Mouse (Mus musculus): ENCODE results near the gene Mfsd7a. TPM values are rescaled to one million over a fixed set of nuclear protein-coding genes. Genes with fewer than 3 reads are reported as not detected.
"Not testable (repeated sequence)": the region's sequence is repeated elsewhere in the genome, so short reads cannot be mapped to it uniquely, and the experiment has no call there.

Mfsd7a gene
- polyA plus RNA-seq (2016; fragmentation: Nextera tagmentation; extraction: Ambion mirVana), result 0.10 TPM in 1 of 2 replicates, not detected in the other

DNA sequence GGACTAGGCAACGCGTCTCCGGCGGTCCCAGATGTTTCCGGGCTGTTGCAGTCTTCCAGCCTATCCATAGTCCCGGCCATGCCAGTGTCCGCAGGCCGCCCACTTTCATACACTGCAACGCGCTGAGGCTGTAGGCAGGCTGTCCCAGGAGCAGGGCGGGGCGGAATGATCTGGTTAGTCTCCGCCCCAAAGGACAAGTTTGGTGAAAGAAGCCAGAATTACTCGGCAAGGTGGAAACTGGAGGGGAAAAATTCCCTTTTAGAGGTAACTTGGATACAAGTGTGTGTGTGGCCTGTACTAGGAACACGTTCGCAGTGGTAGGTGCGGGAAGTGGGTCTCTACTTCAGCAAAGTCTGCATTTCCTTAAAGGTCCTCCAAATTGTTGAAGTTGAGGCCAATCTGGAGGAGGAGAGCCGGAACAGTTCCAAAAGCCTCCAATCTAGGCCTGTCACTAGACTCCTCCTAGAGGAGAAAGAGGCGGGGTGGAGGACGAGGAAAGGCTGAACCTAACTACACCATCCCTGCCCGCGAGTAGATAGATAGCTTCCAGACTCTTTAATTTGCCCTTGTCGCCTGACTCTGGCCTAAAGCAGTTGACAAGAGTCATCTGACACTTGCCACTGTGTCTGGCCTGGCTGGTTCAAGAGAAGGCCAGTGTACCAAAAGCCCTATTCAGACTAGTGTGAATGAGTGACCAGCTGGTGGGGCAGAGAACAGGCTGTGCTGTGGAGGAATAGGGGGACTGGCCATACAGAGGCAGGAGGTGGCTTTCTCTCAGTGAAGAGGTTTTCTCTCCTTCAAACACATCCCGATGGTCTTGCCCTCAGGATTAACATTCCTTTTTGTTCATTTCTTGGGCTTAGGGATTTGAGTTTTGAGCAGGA is at the start of gene Mfsd7a:
Gene Mfsd7a (minus strand): TSS at position 107 of the 884 bp plus-strand sequence.
- Histone ChIP-seq H3K4me2 (peak within 1 kb of the TSS; percentile 54), H3K4me3 (replicated peaks) (peak within 1 kb of the TSS; percentile 29), H3K27ac (no peak within 1 kb of the TSS), H3K4me1 (peaks cover 7% of the 10 kb centered on the region), H3K9me3 (no peaks in the 10 kb centered on the region), H3K9ac (no peak within 1 kb of the TSS), H3K27me3 (peaks cover 43% of the 10 kb centered on the region), H3K36me3 (replicated peaks) (no peaks in the 10 kb centered on the region)
- peak; percentile 39; the same call in 1 of the 2 replicates for ATAC-seq (ENCODE audit: low FRiP score)
- 13% methylated on average over 24 of the region's 24 CpGs for WGBS

DNA sequence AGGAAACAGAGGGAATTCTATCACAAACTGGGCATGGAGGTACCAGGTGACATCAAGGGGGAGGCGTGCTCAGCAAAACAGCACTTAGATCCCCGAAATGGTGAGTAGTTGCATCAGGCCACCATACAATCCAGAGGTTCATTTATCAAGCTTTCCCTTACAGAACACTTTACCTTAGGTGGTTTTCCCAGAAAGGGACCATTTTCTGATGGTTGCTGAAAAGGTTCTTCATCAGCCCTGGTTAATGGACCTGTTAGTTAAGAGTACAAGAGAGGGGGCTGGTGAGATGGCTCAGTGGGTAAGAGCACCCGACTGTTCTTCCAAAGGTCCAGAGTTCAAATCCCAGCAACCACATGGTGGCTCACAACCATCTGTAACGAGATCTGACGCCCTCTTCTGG is 37.5 kb upstream of the Mfsd7a start:
- ATAC-seq (ENCODE audit: low FRiP score); H3K27ac ChIP-seq; H3K27me3 ChIP-seq; H3K9ac ChIP-seq; H3K4me3 ChIP-seq (replicated peaks); H3K9me3 ChIP-seq; H3K4me1 ChIP-seq; H3K4me2 ChIP-seq: not testable (repeated sequence)
- 94% methylated on average over 5 of the region's 5 CpGs for WGBS
- peaks cover 63% of the 10 kb centered on the region for H3K36me3 ChIP-seq (replicated peaks)

DNA sequence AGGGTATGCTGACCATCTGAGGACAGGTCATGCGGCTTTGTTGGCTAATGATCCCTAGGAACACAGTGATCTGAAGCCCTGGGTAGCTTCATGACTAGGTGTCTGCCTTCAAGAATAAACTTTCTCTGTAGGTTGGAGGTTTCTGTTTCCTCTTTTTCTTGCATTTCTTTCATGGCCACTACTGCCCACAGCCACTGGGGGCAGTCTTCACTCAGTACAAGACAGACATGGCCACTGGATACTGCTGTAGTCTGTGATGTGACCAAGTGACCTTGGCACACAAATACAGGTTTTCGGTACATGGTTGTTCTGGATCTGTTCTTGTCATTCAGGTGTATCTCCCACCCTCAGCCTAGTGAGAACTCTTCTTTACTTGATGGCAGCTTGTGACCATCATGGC is 36.5 kb upstream of the Mfsd7a start:
- H3K9ac ChIP-seq, result no peak overlapping the region
- H3K4me3 ChIP-seq (replicated peaks), result no peak overlapping the region
- no peaks in the 10 kb centered on the region for H3K9me3 ChIP-seq
- H3K27me3 ChIP-seq, result no peaks in the 10 kb centered on the region
- peaks cover 54% of the 10 kb centered on the region for H3K36me3 ChIP-seq (replicated peaks)
- H3K27ac ChIP-seq, result no peak overlapping the region
- 91% methylated on average over 2 of the region's 2 CpGs for WGBS
- no peak for ATAC-seq (ENCODE audit: low FRiP score)
- H3K4me1 ChIP-seq, result no peaks in the 10 kb centered on the region
- H3K4me2 ChIP-seq, result no peak overlapping the region

DNA sequence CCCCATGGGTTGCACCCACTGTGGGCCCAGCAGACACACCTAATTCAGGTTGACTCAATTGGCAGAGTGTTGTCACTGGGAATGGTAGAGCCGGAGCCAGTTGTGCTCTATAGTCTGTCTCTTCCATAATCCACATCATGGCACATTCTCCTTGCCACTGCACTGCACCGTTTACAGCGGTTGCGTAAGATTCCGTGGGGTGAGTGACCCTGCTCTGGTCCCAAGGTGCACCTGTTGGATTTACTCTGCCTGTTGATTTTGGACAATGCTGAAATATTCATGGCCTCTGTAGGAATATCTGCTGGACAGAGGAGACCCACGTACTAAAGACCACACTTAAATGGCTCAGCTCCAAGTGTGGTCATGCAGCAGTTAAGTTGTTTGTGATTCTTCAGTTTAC is 34.3 kb upstream of the Mfsd7a start:
- Histone ChIP-seq H3K27ac (no peak overlapping the region), H3K4me2 (no peak overlapping the region), H3K36me3 (replicated peaks) (peaks cover 46% of the 10 kb centered on the region), H3K27me3 (no peaks in the 10 kb centered on the region), H3K9me3 (no peaks in the 10 kb centered on the region), H3K4me3 (replicated peaks) (no peak overlapping the region), H3K9ac (no peak overlapping the region), H3K4me1 (no peaks in the 10 kb centered on the region)
- WGBS, result 95% methylated on average over 6 of the region's 6 CpGs
- no peak for ATAC-seq (ENCODE audit: low FRiP score)

DNA sequence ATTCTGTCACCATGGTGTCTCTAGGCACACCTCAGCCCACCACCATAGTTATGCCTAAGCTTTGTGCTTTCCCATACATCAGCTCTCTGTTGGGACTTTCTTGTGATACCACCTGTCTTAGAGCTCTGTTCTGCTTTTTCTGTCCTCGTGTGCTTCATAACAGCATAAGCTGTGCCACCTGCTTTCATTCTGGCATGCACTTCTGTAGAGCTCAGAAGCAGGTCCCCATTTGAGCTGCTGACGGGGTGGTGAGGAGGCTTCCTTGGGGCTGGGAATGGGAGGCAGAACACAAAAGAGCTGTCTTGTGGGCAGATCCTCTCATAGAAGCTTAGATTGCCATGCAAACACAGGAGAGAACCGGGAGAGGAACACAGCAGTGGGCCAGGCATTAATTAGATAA is 27.3 kb upstream of the Mfsd7a start:
- 88% methylated on average over 3 of the region's 3 CpGs for WGBS
- Histone ChIP-seq H3K4me1 (no peaks in the 10 kb centered on the region), H3K4me2 (no peak overlapping the region), H3K4me3 (replicated peaks) (no peak overlapping the region), H3K36me3 (replicated peaks) (peaks cover 78% of the 10 kb centered on the region), H3K9me3 (no peaks in the 10 kb centered on the region), H3K27me3 (no peaks in the 10 kb centered on the region), H3K9ac (no peak overlapping the region), H3K27ac (no peak overlapping the region)
- ATAC-seq (ENCODE audit: low FRiP score), result no peak

DNA sequence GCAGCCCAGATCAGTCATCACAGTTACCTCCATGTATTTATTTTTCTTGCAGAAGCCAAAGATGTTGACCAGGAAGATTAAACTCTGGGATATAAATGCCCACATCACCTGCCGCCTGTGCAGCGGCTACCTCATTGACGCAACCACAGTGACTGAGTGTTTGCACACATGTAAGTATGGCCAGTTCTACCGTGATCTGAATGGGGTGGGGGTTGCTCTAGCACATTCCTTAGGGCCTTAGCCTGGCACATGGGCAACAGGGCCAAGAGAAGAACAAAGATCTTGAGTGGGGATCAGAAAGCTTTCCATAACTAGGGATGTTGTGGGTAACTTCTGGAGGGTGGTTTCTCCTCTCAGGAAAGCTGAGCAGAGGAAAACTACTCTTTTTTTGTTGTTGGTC is 25.0 kb upstream of the Mfsd7a start:
- Histone ChIP-seq H3K36me3 (replicated peaks) (peaks cover 73% of the 10 kb centered on the region), H3K9ac (no peak overlapping the region), H3K27ac (no peak overlapping the region), H3K9me3 (no peaks in the 10 kb centered on the region), H3K4me2 (no peak overlapping the region), H3K27me3 (no peaks in the 10 kb centered on the region), H3K4me1 (peaks cover 8% of the 10 kb centered on the region), H3K4me3 (replicated peaks) (no peak overlapping the region)
- WGBS, result 93% methylated on average over 4 of the region's 4 CpGs
- no peak for ATAC-seq (ENCODE audit: low FRiP score)

DNA sequence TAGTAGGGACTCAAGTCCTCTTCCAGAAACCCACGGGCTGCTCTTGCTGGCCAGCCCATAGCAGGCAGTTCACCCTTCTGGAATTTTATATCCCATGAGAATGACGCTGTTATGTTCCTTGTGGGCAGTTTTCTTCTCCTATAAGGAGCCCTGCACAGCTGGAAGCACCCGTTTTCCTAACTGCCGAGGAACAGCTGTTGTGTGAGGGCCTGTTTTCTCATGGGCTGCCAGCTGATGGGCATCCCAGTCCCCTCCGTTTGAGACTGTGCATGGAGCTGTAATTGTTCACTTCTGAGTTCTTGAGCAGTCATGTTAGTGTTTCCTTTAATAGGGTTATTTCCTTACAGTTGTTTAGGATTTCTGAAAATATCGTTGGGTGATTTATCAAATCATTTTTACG is 20.9 kb upstream of the Mfsd7a start:
- ATAC-seq (ENCODE audit: low FRiP score), result no peak
- H3K4me2 ChIP-seq, result no peak overlapping the region
- H3K36me3 ChIP-seq (replicated peaks), result peaks cover 40% of the 10 kb centered on the region
- no peaks in the 10 kb centered on the region for H3K27me3 ChIP-seq
- peaks cover 22% of the 10 kb centered on the region for H3K4me1 ChIP-seq
- H3K9ac ChIP-seq, result no peak overlapping the region
- 85% methylated on average over 7 of the region's 7 CpGs for WGBS
- H3K4me3 ChIP-seq (replicated peaks), result no peak overlapping the region
- no peaks in the 10 kb centered on the region for H3K9me3 ChIP-seq
- H3K27ac ChIP-seq, result no peak overlapping the region

DNA sequence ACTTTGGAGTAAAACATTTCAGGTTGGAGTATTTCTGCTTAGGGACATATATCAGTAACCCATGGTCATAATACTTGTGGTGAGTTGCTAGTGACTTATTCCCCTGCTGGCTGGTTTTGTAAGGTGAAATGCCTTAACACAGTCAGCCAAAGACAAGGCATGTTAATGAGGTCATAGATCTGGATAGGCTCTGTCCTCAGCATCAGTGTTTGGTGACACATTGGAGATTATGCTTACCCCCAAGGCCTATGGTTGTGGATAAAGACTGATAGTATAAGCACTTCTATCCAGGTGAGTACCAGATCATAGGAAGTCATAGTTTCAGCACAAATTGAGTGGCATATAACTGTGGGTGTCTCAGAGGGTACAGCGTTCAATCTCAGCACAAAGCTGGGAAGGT is 18.0 kb upstream of the Mfsd7a start:
- Histone ChIP-seq H3K27ac (no peak overlapping the region), H3K4me1 (peaks cover 49% of the 10 kb centered on the region), H3K9ac (no peak overlapping the region), H3K27me3 (no peaks in the 10 kb centered on the region), H3K9me3 (no peaks in the 10 kb centered on the region), H3K4me2 (no peak overlapping the region), H3K4me3 (replicated peaks) (no peak overlapping the region), H3K36me3 (replicated peaks) (peaks cover 10% of the 10 kb centered on the region; the same call in 1 of the 2 replicates)
- 97% methylated on average over 1 of the region's 1 CpGs for WGBS
- ATAC-seq (ENCODE audit: low FRiP score), result no peak

DNA sequence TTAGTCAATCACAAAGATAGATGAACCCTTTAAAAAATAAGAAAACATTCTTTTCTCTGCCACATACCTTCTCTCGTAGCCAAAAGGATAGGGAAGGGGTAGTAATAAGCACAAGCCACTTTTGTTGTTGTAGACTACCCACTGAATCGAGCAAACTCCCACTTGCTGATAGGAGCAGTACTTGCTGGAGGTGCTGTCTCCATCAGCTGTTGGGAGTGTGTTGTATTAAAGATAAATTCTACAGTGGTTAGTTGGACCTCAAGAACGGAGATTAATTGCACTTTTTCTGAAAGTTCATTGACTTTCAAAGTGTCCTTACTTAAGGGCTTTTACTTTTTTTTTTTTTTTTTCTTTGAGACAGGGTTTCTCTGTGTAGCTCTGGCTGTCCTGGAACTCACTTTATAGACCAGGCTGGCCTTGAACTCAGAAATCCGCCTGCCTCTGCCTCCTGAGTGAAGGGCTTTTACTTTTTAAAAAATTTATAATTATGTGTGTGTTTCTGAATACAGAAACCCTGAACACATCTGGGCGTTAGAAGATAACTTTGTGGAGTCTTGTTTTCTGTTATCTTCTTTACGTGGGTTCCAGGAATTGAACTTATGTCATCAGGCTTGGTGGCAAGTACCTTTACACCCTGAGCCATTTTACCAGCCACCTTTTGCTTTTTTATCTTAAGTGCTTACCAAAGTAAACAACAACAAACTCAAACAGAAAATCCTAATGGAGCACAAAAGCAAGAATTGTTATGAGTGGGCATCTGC is 16.6 kb upstream of the Mfsd7a start:
- Histone ChIP-seq H3K4me2 (no peak overlapping the region), H3K9ac (no peak overlapping the region), H3K27ac (no peak overlapping the region), H3K4me3 (replicated peaks) (no peak overlapping the region), H3K9me3 (no peaks in the 10 kb centered on the region), H3K36me3 (replicated peaks) (peaks cover 7% of the 10 kb centered on the region; the same call in 1 of the 2 replicates), H3K27me3 (no peaks in the 10 kb centered on the region), H3K4me1 (peaks cover 54% of the 10 kb centered on the region)
- 90% methylated on average over 6 of the region's 6 CpGs for WGBS
- ATAC-seq (ENCODE audit: low FRiP score), result no peak

DNA sequence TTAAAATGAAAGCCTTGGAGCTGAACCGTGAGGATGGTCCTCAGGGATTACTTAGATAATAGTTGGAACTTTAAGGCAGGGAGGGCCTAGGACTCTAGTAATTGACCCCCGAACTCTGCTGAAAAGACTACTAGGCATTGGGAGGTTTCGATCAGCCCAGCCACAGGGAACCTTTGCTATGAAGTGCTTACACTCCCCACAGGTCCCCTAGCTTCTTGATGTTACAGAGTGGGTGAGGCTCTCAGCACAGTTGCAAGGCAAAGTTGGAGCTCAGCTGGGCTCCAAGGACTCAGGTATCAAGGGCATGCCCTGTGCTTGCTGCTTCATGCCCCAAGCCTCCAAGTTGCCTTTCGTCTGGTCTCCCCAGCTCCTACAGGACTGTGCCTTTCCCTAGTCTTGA is 13.8 kb upstream of the Mfsd7a start:
- Histone ChIP-seq H3K4me1 (peaks cover 46% of the 10 kb centered on the region), H3K9ac (peak overlapping the region; percentile 99), H3K27ac (no peak overlapping the region), H3K4me3 (replicated peaks) (peak overlapping the region; percentile 89), H3K9me3 (no peaks in the 10 kb centered on the region), H3K36me3 (replicated peaks) (no peaks in the 10 kb centered on the region; the same call in 1 of the 2 replicates), H3K27me3 (peaks cover 18% of the 10 kb centered on the region), H3K4me2 (peak overlapping the region; percentile 99)
- 42% methylated on average over 4 of the region's 4 CpGs for WGBS
- ATAC-seq (ENCODE audit: low FRiP score), result no peak

DNA sequence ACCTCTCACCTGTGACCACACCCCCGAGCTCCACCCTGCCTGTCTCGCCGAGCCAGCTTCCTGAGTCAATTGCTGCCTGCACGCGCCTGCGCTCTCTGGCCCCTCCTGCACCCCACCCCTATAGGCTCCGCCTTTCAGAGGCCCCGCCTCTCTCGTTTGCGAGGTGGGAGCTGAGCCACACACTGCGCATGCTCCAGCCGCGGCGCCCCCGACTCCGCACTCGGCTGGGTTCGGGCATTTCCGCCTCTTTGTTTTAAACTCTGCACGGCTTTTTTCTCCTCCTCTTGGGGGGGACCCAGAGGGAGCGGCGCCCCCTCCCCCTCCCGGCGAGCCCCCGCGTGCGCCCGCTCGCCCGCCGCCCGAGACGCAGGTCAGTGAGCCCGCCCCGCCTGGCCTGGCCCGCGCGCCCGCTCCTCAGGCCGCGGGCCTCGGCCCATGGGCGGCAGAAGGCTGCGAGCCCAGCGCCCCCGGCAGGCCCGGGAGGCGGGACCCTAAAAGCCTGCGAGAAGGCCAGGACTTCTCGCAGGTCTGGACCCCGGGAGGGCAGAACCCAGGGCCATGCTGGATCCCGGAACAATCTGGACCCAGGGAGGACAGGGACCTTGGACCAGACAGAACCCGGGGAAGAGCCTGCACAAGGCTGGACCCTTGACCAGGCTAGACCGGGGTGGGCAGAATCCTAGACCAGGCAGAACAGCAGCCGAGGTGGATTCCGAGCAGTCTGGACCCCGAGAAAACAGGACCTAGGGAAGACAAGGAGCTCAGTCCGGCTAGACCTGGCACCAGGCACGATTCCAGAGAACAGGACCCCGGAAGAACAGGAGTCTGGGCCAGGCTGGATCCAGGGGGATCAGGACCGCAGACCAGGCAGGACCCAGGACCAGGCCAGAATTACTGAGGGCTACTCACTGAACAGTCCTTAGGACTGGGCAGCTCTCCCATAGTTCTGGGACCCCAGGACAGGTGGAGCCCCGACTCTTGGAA is 12.7 kb upstream of the Mfsd7a start, which contains the start of gene Pcgf3:
Gene Pcgf3 (plus strand): TSS at position 151 of the 984 bp plus-strand sequence.
- Histone ChIP-seq H3K9me3 (no peaks in the 10 kb centered on the region), H3K36me3 (replicated peaks) (no peaks in the 10 kb centered on the region; the same call in 1 of the 2 replicates), H3K27me3 (peaks cover 21% of the 10 kb centered on the region), H3K27ac (peak within 1 kb of the TSS; percentile 84), H3K4me2 (peak within 1 kb of the TSS; percentile 99), H3K4me3 (replicated peaks) (peak within 1 kb of the TSS; percentile 89), H3K4me1 (peaks cover 46% of the 10 kb centered on the region), H3K9ac (peak within 1 kb of the TSS; percentile 99)
- under 1% methylated on average over 49 of the region's 62 CpGs for WGBS
- peak; percentile 98 for ATAC-seq (ENCODE audit: low FRiP score)
